Mouse (Mus musculus): Measurements from ENCODE around the gene Pus7l.

- TF ChIP-seq CTCF (conservative IDR thresholded peaks at IDR 0.05; ENCODE audit: insufficient read depth, insufficient read length, low read depth, low read length) (no peak), POLR2A (IDR thresholded peaks at IDR 0.05; ENCODE audit: low read depth, low read length) (no peak)
Observed at GRCm38 (mm10) chr15:94530519-94530918, 12.8 kb downstream of the Pus7l start.

Data from kidney, adult 2 months (tissue).